Mouse (Mus musculus): Measurements from ENCODE around the gene Cdk14.
A peak's percentile ranks its signal among the peaks of the same experiment; 100 is the strongest.

Cdk14 gene

GRCm38 (mm10) chr5:5359370-5359769 is 60.7 kb downstream of the Cdk14 start:
- no peaks in the 10 kb centered on the region for H3K4me1 ChIP-seq (replicated peaks; ENCODE audit: low read depth, low read length)
- no peak overlapping the region for H3K4me3 ChIP-seq (replicated peaks; ENCODE audit: low read length)
- TF ChIP-seq CTCF (conservative IDR thresholded peaks at IDR 0.05; ENCODE audit: low read length): peak; percentile 54
- no peak for TF ChIP-seq NANOG (IDR thresholded peaks at IDR 0.05; ENCODE audit: borderline replicate concordance, low read length)
- TF ChIP-seq POU5F1 (IDR thresholded peaks at IDR 0.05; ENCODE audit: borderline replicate concordance, low read length): no peak
- H3K9me3 ChIP-seq (ENCODE audit: low read length): no peaks in the 10 kb centered on the region
- no peaks in the 10 kb centered on the region for H3K27me3 ChIP-seq (ENCODE audit: insufficient read depth, low read length)
- no peaks in the 10 kb centered on the region for H3K36me3 ChIP-seq (ENCODE audit: insufficient read depth, low read length)

DNA sequence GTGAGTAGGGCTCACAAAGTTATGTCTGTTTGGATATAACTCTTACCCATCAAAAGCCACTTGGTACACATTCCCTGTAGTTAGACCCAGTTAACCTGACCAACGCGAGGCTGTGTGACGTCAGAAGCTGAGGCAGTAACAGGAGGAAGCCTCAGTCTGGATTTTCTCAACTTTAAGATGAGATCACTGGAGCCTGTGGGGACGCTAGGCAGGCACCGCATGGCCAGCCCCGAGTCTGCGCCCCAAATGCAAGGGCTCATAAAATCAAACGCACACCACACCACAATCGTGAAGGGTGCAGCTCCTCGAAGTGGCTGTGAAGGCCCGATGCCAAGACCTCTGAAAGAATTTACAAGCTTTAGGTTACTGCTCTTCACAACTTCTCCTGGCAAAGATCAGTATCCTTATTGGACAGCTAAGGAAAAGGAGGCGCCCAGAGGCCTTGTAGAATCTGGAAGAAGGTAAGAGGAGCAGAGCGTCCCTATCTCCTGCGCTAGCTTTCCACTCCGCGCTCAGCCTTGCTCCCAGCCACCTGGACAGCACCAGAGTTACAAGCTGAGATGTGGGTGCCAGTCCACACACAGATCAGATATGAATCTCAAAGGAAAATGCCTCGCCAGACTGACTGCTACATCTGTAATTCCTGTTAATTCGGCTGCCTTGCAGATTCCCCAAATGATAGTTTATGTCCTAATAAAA is 61.9 kb downstream of the Cdk14 start:
- Histone ChIP-seq H3K9me3 (ENCODE audit: low read length) (no peaks in the 10 kb centered on the region), H3K4me1 (replicated peaks; ENCODE audit: low read depth, low read length) (no peaks in the 10 kb centered on the region), H3K36me3 (ENCODE audit: insufficient read depth, low read length) (no peaks in the 10 kb centered on the region), H3K27me3 (ENCODE audit: insufficient read depth, low read length) (no peaks in the 10 kb centered on the region), H3K4me3 (replicated peaks; ENCODE audit: low read length) (no peak overlapping the region)
- TF ChIP-seq CTCF (conservative IDR thresholded peaks at IDR 0.05; ENCODE audit: low read length) (no peak), POU5F1 (IDR thresholded peaks at IDR 0.05; ENCODE audit: borderline replicate concordance, low read length) (no peak), NANOG (IDR thresholded peaks at IDR 0.05; ENCODE audit: borderline replicate concordance, low read length) (no peak)

GRCm38 (mm10) chr5:5354684-5355368 is 65.3 kb downstream of the Cdk14 start:
- Histone ChIP-seq H3K9me3 (ENCODE audit: low read length) (no peaks in the 10 kb centered on the region), H3K4me3 (replicated peaks; ENCODE audit: low read length) (no peak overlapping the region), H3K27me3 (ENCODE audit: insufficient read depth, low read length) (no peaks in the 10 kb centered on the region), H3K36me3 (ENCODE audit: insufficient read depth, low read length) (no peaks in the 10 kb centered on the region), H3K4me1 (replicated peaks; ENCODE audit: low read depth, low read length) (no peaks in the 10 kb centered on the region)
- TF ChIP-seq NANOG (IDR thresholded peaks at IDR 0.05; ENCODE audit: borderline replicate concordance, low read length): no peak
- TF ChIP-seq POU5F1 (IDR thresholded peaks at IDR 0.05; ENCODE audit: borderline replicate concordance, low read length): no peak
- TF ChIP-seq CTCF (conservative IDR thresholded peaks at IDR 0.05; ENCODE audit: low read length): no peak

DNA sequence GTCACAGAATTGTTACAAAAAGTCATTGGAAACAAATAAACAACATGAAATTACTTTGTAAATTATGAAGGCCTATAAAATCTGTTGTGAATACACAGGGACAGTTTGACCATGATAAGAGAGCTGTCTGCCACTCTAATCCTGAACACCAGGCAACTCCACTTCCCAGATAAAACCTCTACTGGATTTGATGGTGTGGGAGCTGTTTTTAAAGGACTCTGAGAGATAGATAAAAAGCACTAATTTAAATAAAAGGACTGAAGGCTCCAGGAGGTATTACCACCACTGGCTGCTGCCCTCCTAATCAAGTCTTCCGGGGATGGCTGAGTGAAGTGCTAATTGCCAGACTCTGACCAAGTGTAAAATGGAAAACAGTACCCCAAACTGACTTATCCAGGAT is 66.2 kb downstream of the Cdk14 start:
- TF ChIP-seq POU5F1 (IDR thresholded peaks at IDR 0.05; ENCODE audit: borderline replicate concordance, low read length) (no peak), CTCF (conservative IDR thresholded peaks at IDR 0.05; ENCODE audit: low read length) (no peak), NANOG (IDR thresholded peaks at IDR 0.05; ENCODE audit: borderline replicate concordance, low read length) (no peak)
- no peaks in the 10 kb centered on the region for H3K27me3 ChIP-seq (ENCODE audit: insufficient read depth, low read length)
- H3K4me1 ChIP-seq (replicated peaks; ENCODE audit: low read depth, low read length): no peaks in the 10 kb centered on the region
- H3K36me3 ChIP-seq (ENCODE audit: insufficient read depth, low read length): no peaks in the 10 kb centered on the region
- H3K4me3 ChIP-seq (replicated peaks; ENCODE audit: low read length): no peak overlapping the region
- no peaks in the 10 kb centered on the region for H3K9me3 ChIP-seq (ENCODE audit: low read length)

GRCm38 (mm10) chr5:5344646-5345045 is 75.5 kb downstream of the Cdk14 start:
- Histone ChIP-seq H3K4me1 (replicated peaks; ENCODE audit: low read depth, low read length) (no peaks in the 10 kb centered on the region), H3K36me3 (ENCODE audit: insufficient read depth, low read length) (no peaks in the 10 kb centered on the region), H3K4me3 (replicated peaks; ENCODE audit: low read length) (no peak overlapping the region), H3K27me3 (ENCODE audit: insufficient read depth, low read length) (no peaks in the 10 kb centered on the region), H3K9me3 (ENCODE audit: low read length) (no peaks in the 10 kb centered on the region)
- TF ChIP-seq CTCF (conservative IDR thresholded peaks at IDR 0.05; ENCODE audit: low read length) (no peak), POU5F1 (IDR thresholded peaks at IDR 0.05; ENCODE audit: borderline replicate concordance, low read length) (no peak), NANOG (IDR thresholded peaks at IDR 0.05; ENCODE audit: borderline replicate concordance, low read length) (no peak)

GRCm38 (mm10) chr5:5343741-5344140 is 76.4 kb downstream of the Cdk14 start:
- Histone ChIP-seq H3K4me1 (replicated peaks; ENCODE audit: low read depth, low read length) (no peaks in the 10 kb centered on the region), H3K4me3 (replicated peaks; ENCODE audit: low read length) (no peak overlapping the region), H3K36me3 (ENCODE audit: insufficient read depth, low read length) (no peaks in the 10 kb centered on the region), H3K27me3 (ENCODE audit: insufficient read depth, low read length) (no peaks in the 10 kb centered on the region), H3K9me3 (ENCODE audit: low read length) (no peaks in the 10 kb centered on the region)
- TF ChIP-seq CTCF (conservative IDR thresholded peaks at IDR 0.05; ENCODE audit: low read length) (no peak), NANOG (IDR thresholded peaks at IDR 0.05; ENCODE audit: borderline replicate concordance, low read length) (no peak)

- TF ChIP-seq POU5F1 (IDR thresholded peaks at IDR 0.05; ENCODE audit: borderline replicate concordance, low read length): no peak
- TF ChIP-seq CTCF (conservative IDR thresholded peaks at IDR 0.05; ENCODE audit: low read length): no peak
- no peak for TF ChIP-seq NANOG (IDR thresholded peaks at IDR 0.05; ENCODE audit: borderline replicate concordance, low read length)
- no peaks in the 10 kb centered on the region for H3K27me3 ChIP-seq (ENCODE audit: insufficient read depth, low read length)
- no peaks in the 10 kb centered on the region for H3K9me3 ChIP-seq (ENCODE audit: low read length)
- no peaks in the 10 kb centered on the region for H3K36me3 ChIP-seq (ENCODE audit: insufficient read depth, low read length)
- no peaks in the 10 kb centered on the region for H3K4me1 ChIP-seq (replicated peaks; ENCODE audit: low read depth, low read length)
- H3K4me3 ChIP-seq (replicated peaks; ENCODE audit: low read length): no peak overlapping the region
Measured at GRCm38 (mm10) chr5:5343267-5343666, 76.8 kb downstream of the Cdk14 start.

DNA sequence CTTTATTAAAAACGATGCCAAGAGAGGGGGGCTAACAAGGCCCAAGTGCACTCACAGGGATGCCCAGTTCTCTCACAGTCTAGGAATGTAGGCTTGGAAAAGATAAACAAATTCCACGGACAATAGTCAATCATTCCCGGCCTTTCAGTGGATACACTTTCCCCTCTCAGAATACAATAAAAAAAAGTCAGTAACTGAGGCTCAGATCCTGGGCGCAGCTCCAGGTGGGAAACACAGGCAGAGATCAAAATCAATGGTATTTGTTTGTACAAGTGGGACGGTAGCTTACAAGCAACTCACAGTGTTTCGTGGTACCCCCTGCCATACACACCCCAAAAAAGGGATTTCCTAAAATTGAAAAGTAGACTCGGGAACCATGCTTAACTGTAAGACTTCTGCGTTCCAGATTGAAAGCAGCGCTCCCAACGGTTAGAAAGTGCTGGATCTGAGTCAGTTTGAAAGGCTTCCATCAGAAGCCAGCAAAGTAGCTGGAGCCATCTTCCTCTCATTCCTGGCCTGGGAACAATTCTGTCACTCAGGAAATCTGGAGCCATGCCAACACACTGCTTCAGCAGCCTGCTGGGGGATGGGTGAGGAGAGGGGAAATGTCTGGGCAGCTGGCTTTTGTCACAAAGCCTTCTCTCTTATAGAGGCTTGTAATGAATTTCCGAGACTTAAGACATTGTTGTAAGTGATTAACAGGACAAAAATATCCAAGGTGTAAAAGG is 77.5 kb downstream of the Cdk14 start:
- no peaks in the 10 kb centered on the region for H3K36me3 ChIP-seq (ENCODE audit: insufficient read depth, low read length)
- no peaks in the 10 kb centered on the region for H3K9me3 ChIP-seq (ENCODE audit: low read length)
- TF ChIP-seq CTCF (conservative IDR thresholded peaks at IDR 0.05; ENCODE audit: low read length): no peak
- TF ChIP-seq POU5F1 (IDR thresholded peaks at IDR 0.05; ENCODE audit: borderline replicate concordance, low read length): no peak
- TF ChIP-seq NANOG (IDR thresholded peaks at IDR 0.05; ENCODE audit: borderline replicate concordance, low read length): no peak
- no peaks in the 10 kb centered on the region for H3K4me1 ChIP-seq (replicated peaks; ENCODE audit: low read depth, low read length)
- H3K4me3 ChIP-seq (replicated peaks; ENCODE audit: low read length): no peak overlapping the region
- no peaks in the 10 kb centered on the region for H3K27me3 ChIP-seq (ENCODE audit: insufficient read depth, low read length)

Measured in E14TG2a.4 (cell line).